Mouse (Mus musculus): ENCODE results near the gene Sugp2. TPM values are rescaled to one million over a fixed set of nuclear protein-coding genes. Genes with fewer than 3 reads are reported as not detected.

Gene Sugp2
- total RNA-seq, 1 experiment = 45.5 TPM

GRCm38 (mm10) chr8:70204757-70205156 is 29.3 kb upstream of the Sugp2 start:
- Histone ChIP-seq H3K4me1 (ENCODE audit: control insufficient read depth in 2 of 2, insufficient read depth in 2 of 2, low read length in 2 of 2, poor library complexity in 1 of 2) (peaks cover 0 to 3% of the 10 kb centered on the region in 2 experiments; a peak in 1 of 4 replicates), H3K27ac (ENCODE audit: insufficient read depth, low read depth, low read length, poor library complexity, severe bottlenecking) (no peak overlapping the region), H3K4me3 (ENCODE audit: insufficient read depth in 1 of 2, low read depth in 1 of 2, low read length in 2 of 2, poor library complexity in 1 of 2, severe bottlenecking in 1 of 2) (no peak overlapping the region), H3K9ac (ENCODE audit: insufficient read depth, low read depth, low read length, poor library complexity, severe bottlenecking) (no peak overlapping the region), H3K9me3 (ENCODE audit: control insufficient read depth, insufficient read depth, low read depth, low read length) (no peaks in the 10 kb centered on the region), H3K36me3 (ENCODE audit: control insufficient read depth, insufficient read depth, low read length, poor library complexity, severe bottlenecking) (no peaks in the 10 kb centered on the region)
- TF ChIP-seq MAFK (IDR thresholded peaks at IDR 0.05; ENCODE audit: insufficient read depth, low read depth, low read length) (no peak), HCFC1 (IDR thresholded peaks at IDR 0.05; ENCODE audit: borderline replicate concordance, insufficient read depth, low read length) (no peak), CHD2 (IDR thresholded peaks at IDR 0.05; ENCODE audit: low read depth, low read length) (no peak), ZC3H11A (IDR thresholded peaks at IDR 0.05; ENCODE audit: borderline replicate concordance, low read depth, low read length) (no peak), ZNF384 (IDR thresholded peaks at IDR 0.05; ENCODE audit: low read depth, low read length) (no peak)
- in situ Hi-C loops (cut with MboI; ENCODE audit: low sequenced_read_pairs in 2 of 2, unreplicated experiment in 2 of 2) = no loop called here
- DNase-seq (ENCODE audit: low read depth, low spot score) = no peak

DNA sequence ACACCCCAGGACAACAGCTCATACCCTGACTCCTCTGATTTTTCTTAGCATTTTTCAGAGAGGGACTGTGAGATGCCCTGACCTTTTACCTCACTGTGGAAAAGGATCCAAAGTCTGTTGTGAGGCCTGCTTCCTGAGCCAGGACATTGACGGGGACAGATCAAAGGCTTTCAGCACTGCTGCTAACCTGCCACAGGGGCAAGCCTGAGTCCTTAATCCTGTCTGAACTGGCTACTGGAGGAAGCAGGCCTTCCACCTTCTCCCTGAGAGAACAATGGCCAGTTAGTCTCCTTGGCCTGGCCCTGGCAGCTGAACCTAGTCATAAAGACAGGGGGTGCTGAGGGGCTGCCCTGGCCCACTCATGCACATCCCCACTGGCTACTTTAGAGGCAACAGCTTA is 25.9 kb upstream of the Sugp2 start:
- Histone ChIP-seq H3K27ac (ENCODE audit: insufficient read depth, low read depth, low read length, poor library complexity, severe bottlenecking) (no peak overlapping the region), H3K9ac (ENCODE audit: insufficient read depth, low read depth, low read length, poor library complexity, severe bottlenecking) (no peak overlapping the region), H3K4me1 (ENCODE audit: control insufficient read depth in 2 of 2, insufficient read depth in 2 of 2, low read length in 2 of 2, poor library complexity in 1 of 2) (peaks cover 4 to 14% of the 10 kb centered on the region in 2 experiments; a peak in 3 of 4 replicates), H3K9me3 (ENCODE audit: control insufficient read depth, insufficient read depth, low read depth, low read length) (no peaks in the 10 kb centered on the region), H3K36me3 (ENCODE audit: control insufficient read depth, insufficient read depth, low read length, poor library complexity, severe bottlenecking) (no peaks in the 10 kb centered on the region), H3K4me3 (ENCODE audit: insufficient read depth in 1 of 2, low read depth in 1 of 2, low read length in 2 of 2, poor library complexity in 1 of 2, severe bottlenecking in 1 of 2) (no peak overlapping the region)
- no peak for DNase-seq (ENCODE audit: low read depth, low spot score)
- TF ChIP-seq ZC3H11A (IDR thresholded peaks at IDR 0.05; ENCODE audit: borderline replicate concordance, low read depth, low read length) (no peak), MAFK (IDR thresholded peaks at IDR 0.05; ENCODE audit: insufficient read depth, low read depth, low read length) (no peak), ZNF384 (IDR thresholded peaks at IDR 0.05; ENCODE audit: low read depth, low read length) (no peak), HCFC1 (IDR thresholded peaks at IDR 0.05; ENCODE audit: borderline replicate concordance, insufficient read depth, low read length) (no peak), CHD2 (IDR thresholded peaks at IDR 0.05; ENCODE audit: low read depth, low read length) (no peak)
- in situ Hi-C loops (cut with MboI; ENCODE audit: low sequenced_read_pairs in 2 of 2, unreplicated experiment in 2 of 2) = no loop called here

GRCm38 (mm10) chr8:70210538-70210937 is 23.5 kb upstream of the Sugp2 start:
- peak overlapping the region; percentile 1; the same call in 1 of the 2 replicates for H3K9ac ChIP-seq (ENCODE audit: insufficient read depth, low read depth, low read length, poor library complexity, severe bottlenecking)
- DNase-seq (ENCODE audit: low read depth, low spot score) = no peak

DNA sequence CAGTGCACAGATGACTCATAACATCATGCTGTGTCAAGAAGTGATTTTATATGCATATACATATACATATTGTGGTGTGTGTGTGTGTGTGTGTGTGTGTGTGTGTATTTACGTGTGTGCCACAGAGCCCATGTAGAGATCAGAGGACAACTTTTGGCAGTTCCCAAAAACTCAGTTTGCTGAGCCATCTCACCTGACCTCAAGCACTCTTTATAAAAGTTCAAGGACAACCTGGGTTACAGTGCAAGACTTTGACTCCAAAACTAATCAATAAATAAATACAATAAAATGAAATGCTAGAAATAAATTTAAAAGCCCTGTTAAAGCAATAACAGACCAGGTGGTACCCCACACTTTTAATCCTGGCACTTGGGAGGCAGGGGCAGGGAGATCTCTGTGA is 22.8 kb upstream of the Sugp2 start:
- in situ Hi-C loops (cut with MboI; ENCODE audit: low sequenced_read_pairs in 2 of 2, unreplicated experiment in 2 of 2) = no loop called here
- H3K4me3 ChIP-seq (ENCODE audit: insufficient read depth in 1 of 2, low read depth in 1 of 2, low read length in 2 of 2, poor library complexity in 1 of 2, severe bottlenecking in 1 of 2) = peak overlapping the region; percentile 78 to 82
- H3K27ac ChIP-seq (ENCODE audit: insufficient read depth, low read depth, low read length, poor library complexity, severe bottlenecking) = no peak overlapping the region

More at GRCm38 (mm10) chr8:70210538-70210937, 23.5 kb upstream of the Sugp2 start:
- Histone ChIP-seq H3K4me1 (ENCODE audit: control insufficient read depth in 2 of 2, insufficient read depth in 2 of 2, low read length in 2 of 2, poor library complexity in 1 of 2) (peaks cover 9 to 12% of the 10 kb centered on the region in 2 experiments; a peak in 3 of 4 replicates), H3K9me3 (ENCODE audit: control insufficient read depth, insufficient read depth, low read depth, low read length) (no peaks in the 10 kb centered on the region), H3K4me3 (ENCODE audit: insufficient read depth in 1 of 2, low read depth in 1 of 2, low read length in 2 of 2, poor library complexity in 1 of 2, severe bottlenecking in 1 of 2) (no peak overlapping the region), H3K27ac (ENCODE audit: insufficient read depth, low read depth, low read length, poor library complexity, severe bottlenecking) (no peak overlapping the region), H3K36me3 (ENCODE audit: control insufficient read depth, insufficient read depth, low read length, poor library complexity, severe bottlenecking) (no peaks in the 10 kb centered on the region)
- in situ Hi-C loops (cut with MboI; ENCODE audit: low sequenced_read_pairs in 2 of 2, unreplicated experiment in 2 of 2) = no loop called here
- TF ChIP-seq HCFC1 (IDR thresholded peaks at IDR 0.05; ENCODE audit: borderline replicate concordance, insufficient read depth, low read length) = no peak
- 0 out of 2 replicates have a peak, but pooled peaks have one; percentile 2 for TF ChIP-seq ZC3H11A (IDR thresholded peaks at IDR 0.05; ENCODE audit: borderline replicate concordance, low read depth, low read length)
- TF ChIP-seq MAFK (IDR thresholded peaks at IDR 0.05; ENCODE audit: insufficient read depth, low read depth, low read length) = no peak

More for the DNA sequence above, 22.8 kb upstream of the Sugp2 start:
- H3K9ac ChIP-seq (ENCODE audit: insufficient read depth, low read depth, low read length, poor library complexity, severe bottlenecking) = peak overlapping the region; percentile 74; the same call in 1 of the 2 replicates
- H3K4me1 ChIP-seq (ENCODE audit: control insufficient read depth in 2 of 2, insufficient read depth in 2 of 2, low read length in 2 of 2, poor library complexity in 1 of 2) = peaks cover 9 to 12% of the 10 kb centered on the region in 2 experiments; a peak in 3 of 4 replicates
- no peaks in the 10 kb centered on the region for H3K9me3 ChIP-seq (ENCODE audit: control insufficient read depth, insufficient read depth, low read depth, low read length)
- no peak for TF ChIP-seq ZNF384 (IDR thresholded peaks at IDR 0.05; ENCODE audit: low read depth, low read length)
- no peak for TF ChIP-seq MAFK (IDR thresholded peaks at IDR 0.05; ENCODE audit: insufficient read depth, low read depth, low read length)
- TF ChIP-seq ZC3H11A (IDR thresholded peaks at IDR 0.05; ENCODE audit: borderline replicate concordance, low read depth, low read length) = no peak
- TF ChIP-seq HCFC1 (IDR thresholded peaks at IDR 0.05; ENCODE audit: borderline replicate concordance, insufficient read depth, low read length) = no peak
- no peak for TF ChIP-seq CHD2 (IDR thresholded peaks at IDR 0.05; ENCODE audit: low read depth, low read length)
- no peaks in the 10 kb centered on the region for H3K36me3 ChIP-seq (ENCODE audit: control insufficient read depth, insufficient read depth, low read length, poor library complexity, severe bottlenecking)
- DNase-seq (ENCODE audit: low read depth, low spot score) = no peak
